Mouse (Mus musculus) E14TG2a.4 (cell line): ENCODE measurements around the gene Nudcd2.

ENCODE experiments used
- CTCF ChIP-seq: conservative IDR thresholded peaks from 2 replicates; pipeline ENCODE4 v1.5.1; 2014; ENCODE audit warnings: low read length
- NANOG ChIP-seq: IDR thresholded peaks from 2 replicates; pipeline ENCODE4 v1.6.1; 2014; ENCODE audit warnings: borderline replicate concordance, low read length, mixed read lengths

DNA sequence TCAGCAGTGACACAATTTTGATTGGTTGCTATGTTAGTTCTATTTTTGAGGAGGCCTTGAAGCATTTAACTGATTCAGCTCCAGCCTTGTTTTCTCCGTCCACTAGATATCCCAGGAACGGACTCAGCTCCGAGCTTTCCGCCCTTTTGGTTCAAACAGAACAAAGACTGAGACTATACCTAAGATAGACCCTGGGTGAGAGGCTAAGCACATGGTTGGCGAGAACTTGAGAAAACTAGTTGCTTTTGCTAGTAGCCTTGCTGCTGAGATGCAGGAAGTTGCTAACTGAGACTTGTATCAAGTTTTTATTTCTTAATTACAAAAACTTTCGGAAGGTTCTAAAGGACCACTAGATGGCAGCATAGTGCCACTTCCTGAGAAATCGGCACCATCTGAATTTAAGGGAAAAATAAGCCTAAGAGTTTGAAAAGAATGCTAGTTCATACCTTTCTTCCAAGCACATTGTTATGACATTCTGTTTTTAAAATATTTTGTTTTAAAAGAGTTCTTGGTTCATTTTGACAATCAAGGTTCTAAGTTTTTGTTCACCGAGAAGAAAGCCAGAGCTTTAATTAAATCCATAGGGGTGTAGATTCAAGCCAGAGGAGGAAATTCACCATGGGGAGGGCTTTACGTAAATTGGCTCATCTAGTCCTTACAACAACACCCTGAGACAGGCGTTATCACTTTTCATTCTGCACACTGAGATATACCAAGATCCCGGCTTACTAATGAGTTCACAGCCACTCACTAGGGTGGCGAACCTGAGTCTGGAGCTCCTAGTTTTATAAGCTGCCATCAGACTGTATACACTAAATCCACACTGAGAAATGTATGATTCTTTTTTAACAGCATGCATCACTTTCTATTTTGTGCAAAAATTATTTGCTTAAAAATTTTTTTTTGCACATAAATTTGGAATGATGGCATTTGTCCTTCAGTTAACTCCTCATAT lies 42.1 kb downstream of the Nudcd2 start:
- TF ChIP-seq CTCF (peak; percentile 84), NANOG (no peak)
